Mouse (Mus musculus) thymus, adult 2 months (tissue): ENCODE results near the gene Clta. TPM values are rescaled to one million over a fixed set of nuclear protein-coding genes. Genes with fewer than 3 reads are reported as not detected.

ENCODE experiments used
- DNase-seq: peaks from one replicate; pipeline ENCODE4 v3.0.0; 2021
- H3K27ac ChIP-seq: fragments of 200-500 bp; 2 replicates; pipeline ENCODE4 v1.5.1; 2012; ENCODE audit warnings: low read length, control low read depth; ENCODE audit not compliant: control insufficient read depth, insufficient read depth
- H3K27me3 ChIP-seq: fragments of 200-500 bp; 2 replicates; pipeline ENCODE4 v1.6.1; 2012; ENCODE audit warnings: mild to moderate bottlenecking, low read length, moderate library complexity, mixed read lengths; ENCODE audit not compliant: control insufficient read depth, insufficient read depth
- H3K36me3 ChIP-seq: fragments of 200-500 bp; 2 replicates; pipeline ENCODE4 v1.6.1; 2012; ENCODE audit warnings: mild to moderate bottlenecking, low read length, moderate library complexity; ENCODE audit not compliant: control insufficient read depth, insufficient read depth
- H3K4me1 ChIP-seq: fragments of 200-500 bp; replicated peaks from 2 replicates; pipeline ENCODE4 v1.6.1; 2012; ENCODE audit warnings: low read length; ENCODE audit not compliant: control insufficient read depth, insufficient read depth
- H3K4me3 ChIP-seq: fragments of 200-500 bp; 2 replicates; pipeline ENCODE4 v1.5.1; 2012; ENCODE audit warnings: mild to moderate bottlenecking, low read length, control low read depth, moderate library complexity; ENCODE audit not compliant: control insufficient read depth, insufficient read depth
- CTCF ChIP-seq: fragments of 200-500 bp; IDR thresholded peaks from 2 replicates; pipeline ENCODE4 v1.5.1; 2012; ENCODE audit warnings: mild to moderate bottlenecking, control low read depth, low read length, moderate library complexity, borderline replicate concordance; ENCODE audit not compliant: control insufficient read depth, poor library complexity, insufficient read depth; ENCODE audit errors: extremely low read depth
- POLR2A ChIP-seq: fragments of 200-500 bp; IDR thresholded peaks from 2 replicates; pipeline ENCODE4 v1.6.1; 2012; ENCODE audit warnings: mild to moderate bottlenecking, low read length, control low read depth, moderate library complexity; ENCODE audit not compliant: control insufficient read depth, poor library complexity, insufficient read depth; ENCODE audit errors: extremely low read depth
- WGBS: fragments of 180-500 bp; shearing (Covaris S2); methylation state at CpG from one replicate; pipeline ENCODE4 v1.1.7; 2018; 5-methylcytosine and 5-hydroxymethylcytosine counted together
- polyA plus RNA-seq: library from polyadenylated mRNA; depleted of rRNA; stranded (reverse); fragments of >200 nt; gene quantifications from 2 replicates; pipeline ENCODE4 v1.2.3, GENCODE M21; 2012

Gene Clta
- polyA plus RNA-seq, 1 experiment = 184 TPM

DNA sequence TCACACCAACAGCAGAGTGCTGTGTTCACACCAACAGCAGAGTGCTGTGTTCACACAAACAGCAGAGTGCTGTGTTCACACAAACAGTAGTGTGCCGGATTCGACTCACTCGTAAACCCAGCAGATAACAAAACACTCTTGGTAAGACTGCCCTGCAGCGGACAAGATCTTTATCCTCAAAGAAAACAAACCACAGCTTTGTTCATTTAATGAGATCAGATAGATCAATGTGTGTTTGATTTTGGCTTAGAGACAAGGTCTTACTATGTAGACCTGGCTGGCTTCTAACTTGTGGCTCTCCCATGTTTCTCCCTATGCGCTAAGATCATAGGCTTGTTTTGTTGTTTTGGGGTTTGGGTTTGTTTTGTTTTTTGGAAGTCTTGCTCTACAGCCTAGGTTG is 41.8 kb downstream of the Clta start:
- 92% methylated on average over 5 of the region's 5 CpGs for WGBS
- Histone ChIP-seq H3K27ac (no peak overlapping the region), H3K4me3 (no peak overlapping the region), H3K4me1 (peaks cover 7% of the 10 kb centered on the region), H3K27me3 (no peaks in the 10 kb centered on the region), H3K36me3 (peaks cover 18% of the 10 kb centered on the region)
- DNase-seq = no peak
- TF ChIP-seq CTCF (no peak), POLR2A (no peak)

DNA sequence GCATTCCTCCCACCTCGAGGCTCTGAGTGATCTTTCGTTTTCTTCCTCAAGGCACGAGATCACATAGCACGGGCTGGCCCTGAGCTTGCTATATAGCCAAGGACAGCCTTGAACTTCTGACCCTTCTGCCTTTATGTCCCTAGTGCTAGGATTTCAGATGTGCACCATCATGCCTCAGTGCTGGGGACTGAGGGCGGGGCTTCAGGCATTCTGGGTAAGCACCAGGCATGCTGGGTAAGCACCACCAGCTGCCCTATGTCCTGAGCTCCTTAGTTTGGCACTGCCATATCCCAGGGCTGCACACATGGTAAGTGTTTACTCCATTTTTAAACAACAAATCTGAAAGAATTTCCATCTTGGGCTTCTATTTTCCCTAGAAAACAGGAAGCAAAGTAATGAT is 45.6 kb downstream of the Clta start:
- Histone ChIP-seq H3K4me1 (no peaks in the 10 kb centered on the region), H3K27me3 (no peaks in the 10 kb centered on the region), H3K36me3 (peaks cover 10% of the 10 kb centered on the region), H3K27ac (no peak overlapping the region), H3K4me3 (no peak overlapping the region)
- DNase-seq = no peak
- TF ChIP-seq POLR2A (no peak), CTCF (no peak)
- WGBS = 94% methylated on average over 5 of the region's 5 CpGs

DNA sequence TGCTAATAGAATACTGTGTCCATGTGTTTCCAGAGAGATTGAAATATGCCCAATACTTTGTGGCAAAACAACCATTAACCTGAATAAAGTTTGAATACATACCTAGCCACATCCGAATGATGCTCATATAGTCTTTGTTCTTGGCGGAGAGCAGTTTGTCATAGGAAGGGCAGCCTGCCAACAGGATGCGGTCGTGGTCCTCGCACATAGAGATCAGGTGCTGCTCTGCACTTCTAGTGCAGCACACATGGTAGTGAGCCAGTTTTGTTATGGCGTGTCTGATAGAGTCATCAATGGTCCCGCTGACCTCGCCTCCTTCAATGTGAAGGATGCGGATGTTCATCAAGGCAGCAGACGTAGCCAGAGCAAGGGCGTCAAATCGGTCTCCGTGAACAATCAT is 55.4 kb downstream of the Clta start:
- 61% methylated on average over 13 of the region's 13 CpGs for WGBS
- Histone ChIP-seq H3K27me3 (no peaks in the 10 kb centered on the region), H3K4me3 (no peak overlapping the region), H3K4me1 (peaks cover 13% of the 10 kb centered on the region), H3K27ac (no peak overlapping the region), H3K36me3 (0 out of 2 replicates have a peak, but pooled peaks cover 4% of the 10 kb centered on the region)
- DNase-seq = peak; percentile 26
- no peak for TF ChIP-seq CTCF
- no peak for TF ChIP-seq POLR2A

DNA sequence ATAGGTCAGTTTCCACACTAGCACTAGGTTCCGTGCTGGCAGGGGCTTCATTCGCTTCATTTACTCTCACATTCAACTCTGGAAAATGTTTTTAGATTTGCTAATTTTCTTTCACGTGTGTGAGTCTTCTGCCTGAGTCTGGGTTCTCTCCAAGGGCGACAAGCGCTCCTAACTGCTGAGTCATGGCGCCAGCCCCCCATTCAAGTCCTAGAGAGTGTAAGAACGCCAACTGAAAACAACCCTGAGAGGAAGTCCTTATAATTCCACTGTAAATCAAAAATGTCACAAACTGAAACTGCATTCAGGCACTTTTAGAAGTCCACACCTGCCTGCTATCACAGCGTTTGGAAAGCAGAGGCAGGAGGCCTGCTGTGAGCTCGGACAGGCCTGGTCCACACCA is 57.8 kb downstream of the Clta start:
- Histone ChIP-seq H3K27ac (no peak overlapping the region), H3K4me1 (peaks cover 13% of the 10 kb centered on the region)
- WGBS = 28% methylated on average over 9 of the region's 9 CpGs

DNA sequence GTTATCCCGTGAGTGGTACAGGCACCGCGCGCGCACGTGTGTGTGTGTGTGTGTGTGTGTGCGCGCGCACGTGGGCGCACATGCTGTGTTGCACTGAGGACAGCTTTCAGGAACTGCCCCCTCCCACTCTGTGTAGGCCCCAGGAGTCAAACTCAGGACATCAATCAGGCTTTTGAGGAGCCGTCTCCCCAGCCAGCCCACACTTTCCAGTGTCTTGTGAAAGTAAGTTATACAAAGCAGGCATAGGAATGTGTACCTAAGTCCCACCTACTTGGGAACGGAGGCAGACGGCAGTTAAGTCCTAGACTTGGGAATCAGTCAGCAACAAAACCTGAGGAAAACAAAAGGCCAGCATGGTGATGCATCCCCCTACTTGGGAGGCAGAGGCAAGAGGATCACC is 58.6 kb downstream of the Clta start:
- peaks cover 13% of the 10 kb centered on the region for H3K4me1 ChIP-seq

More for the DNA sequence above, 57.8 kb downstream of the Clta start:
- 0 out of 2 replicates have a peak, but pooled peaks cover 4% of the 10 kb centered on the region for H3K36me3 ChIP-seq
- no peaks in the 10 kb centered on the region for H3K27me3 ChIP-seq
- no peak for TF ChIP-seq POLR2A
- no peak for TF ChIP-seq CTCF
- no peak overlapping the region for H3K4me3 ChIP-seq
- DNase-seq = no peak

DNA sequence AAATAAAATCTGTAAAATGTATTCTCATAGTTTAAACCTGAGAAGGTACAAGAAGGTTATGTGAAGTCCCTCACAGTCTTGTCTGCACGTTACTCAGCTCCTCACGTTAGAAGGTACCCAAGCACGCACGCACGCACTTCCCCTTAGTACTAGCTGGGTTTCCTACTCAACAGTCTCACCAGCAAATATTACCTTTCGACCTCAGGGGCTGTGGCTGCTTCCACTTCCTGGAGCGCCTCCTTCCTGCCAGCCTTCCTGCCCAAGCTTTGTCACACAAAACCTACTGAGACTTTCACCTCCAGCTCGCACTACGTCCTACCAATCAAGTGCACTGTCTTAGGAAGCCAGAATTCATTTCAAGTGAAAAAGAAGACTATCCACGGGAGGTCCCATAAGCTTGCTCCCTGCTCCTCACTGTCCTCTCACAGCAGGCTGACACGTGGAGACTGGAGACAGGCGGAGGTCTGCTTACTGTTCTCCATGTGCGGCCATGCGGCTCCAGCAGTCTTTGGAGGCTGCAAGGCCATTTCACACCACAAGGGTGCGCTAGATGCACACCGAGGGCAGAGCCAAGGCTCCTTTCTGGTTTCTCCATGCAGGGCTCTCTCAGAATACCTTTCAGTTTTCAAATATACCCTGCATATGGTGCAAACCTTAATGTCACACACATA is 61.2 kb downstream of the Clta start:
- H3K4me3 ChIP-seq = peak overlapping the region; percentile 33
- H3K27me3 ChIP-seq = no peaks in the 10 kb centered on the region
- WGBS = 2% methylated on average over 16 of the region's 16 CpGs
- H3K4me1 ChIP-seq = peaks cover 8% of the 10 kb centered on the region
- peak overlapping the region; percentile 57 for H3K27ac ChIP-seq
- TF ChIP-seq POLR2A (0 out of 2 replicates have a peak, but pooled peaks have one; percentile 33), CTCF (peak; percentile 93)
- DNase-seq = peak; percentile 95
- 0 out of 2 replicates have a peak, but pooled peaks cover 4% of the 10 kb centered on the region for H3K36me3 ChIP-seq

More for the DNA sequence above, 58.6 kb downstream of the Clta start:
- H3K4me3 ChIP-seq = no peak overlapping the region
- no peaks in the 10 kb centered on the region for H3K27me3 ChIP-seq
- H3K36me3 ChIP-seq = 0 out of 2 replicates have a peak, but pooled peaks cover 4% of the 10 kb centered on the region
- DNase-seq = no peak
- 42% methylated on average over 14 of the region's 14 CpGs for WGBS
- TF ChIP-seq POLR2A (no peak), CTCF (no peak)
- no peak overlapping the region for H3K27ac ChIP-seq

DNA sequence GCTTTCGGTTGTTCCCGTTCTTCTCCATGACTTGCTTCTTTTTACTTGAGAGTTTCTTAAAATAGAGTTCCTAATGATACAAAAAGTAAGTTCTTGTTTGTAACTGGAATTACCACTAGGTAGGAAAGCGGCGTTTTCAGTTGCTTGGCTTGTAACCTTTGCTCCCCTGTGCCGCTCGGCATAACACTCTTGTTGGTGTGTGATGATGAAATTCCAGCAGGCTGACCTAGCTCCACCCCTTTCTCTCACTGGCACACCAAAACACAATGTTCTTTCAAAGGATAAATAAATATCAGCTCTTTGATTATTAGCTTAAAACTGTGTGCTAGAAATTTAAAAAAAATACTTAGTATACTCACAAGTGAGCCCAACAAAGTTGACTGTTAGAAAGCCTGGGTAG is 62.6 kb downstream of the Clta start:
- Histone ChIP-seq H3K27ac (no peak overlapping the region), H3K36me3 (0 out of 2 replicates have a peak, but pooled peaks cover 4% of the 10 kb centered on the region), H3K4me1 (peaks cover 13% of the 10 kb centered on the region), H3K4me3 (no peak overlapping the region), H3K27me3 (no peaks in the 10 kb centered on the region)
- 92% methylated on average over 6 of the region's 6 CpGs for WGBS
- DNase-seq = no peak
- TF ChIP-seq CTCF (no peak), POLR2A (no peak)
